Mouse (Mus musculus): ENCODE results near the gene Prr18. TPM values are rescaled to one million over a fixed set of nuclear protein-coding genes. Genes with fewer than 3 reads are reported as not detected.

Gene Prr18
- polyA plus RNA-seq, 1 experiment from 2014 or later, result 4.1 TPM

DNA sequence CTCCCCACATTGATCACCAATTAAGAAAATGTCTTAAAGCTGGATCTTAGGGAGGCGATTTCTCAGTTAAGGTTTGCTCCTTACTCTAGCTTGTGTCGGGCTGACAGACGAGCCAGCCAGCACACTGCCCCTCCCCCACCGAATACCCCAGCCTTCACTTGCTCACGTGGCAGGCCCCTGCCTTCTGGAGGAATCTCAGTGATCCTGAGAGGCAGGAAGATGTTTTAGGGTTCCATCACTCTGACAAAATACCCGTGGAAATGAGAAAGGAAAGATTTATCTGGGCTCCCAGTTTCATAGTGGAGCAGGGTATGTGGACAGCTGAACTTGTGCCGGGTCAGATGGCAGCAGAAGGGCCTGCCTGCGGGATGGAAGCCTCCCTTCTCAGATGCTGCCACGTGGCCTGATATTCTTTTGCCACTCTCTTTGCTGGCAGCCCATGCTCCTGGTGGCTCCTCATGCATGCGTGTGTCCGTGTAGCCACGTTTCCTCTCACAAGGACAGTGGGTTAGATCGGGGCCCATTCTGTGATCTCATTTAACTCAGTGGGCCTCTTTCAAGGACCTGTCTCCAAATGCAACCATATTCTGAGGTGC is 33.5 kb downstream of the Prr18 start:
- H3K4me3 ChIP-seq (replicated peaks), result no peak overlapping the region
- H3K4me1 ChIP-seq, result peaks cover 72% of the 10 kb centered on the region
- H3K36me3 ChIP-seq (replicated peaks), result no peaks in the 10 kb centered on the region
- WGBS, result 19% methylated on average over 13 of the region's 13 CpGs
- no peaks in the 10 kb centered on the region for H3K27me3 ChIP-seq
- H3K4me2 ChIP-seq, result 0 out of 2 replicates have a peak overlapping the region, but pooled peaks have one; percentile 3
- peak overlapping the region; percentile 97 for H3K27ac ChIP-seq
- peak overlapping the region; percentile 47; the same call in 1 of the 2 replicates for H3K9ac ChIP-seq
- no peaks in the 10 kb centered on the region for H3K9me3 ChIP-seq
- no peak for ATAC-seq (ENCODE audit: low FRiP score)

DNA sequence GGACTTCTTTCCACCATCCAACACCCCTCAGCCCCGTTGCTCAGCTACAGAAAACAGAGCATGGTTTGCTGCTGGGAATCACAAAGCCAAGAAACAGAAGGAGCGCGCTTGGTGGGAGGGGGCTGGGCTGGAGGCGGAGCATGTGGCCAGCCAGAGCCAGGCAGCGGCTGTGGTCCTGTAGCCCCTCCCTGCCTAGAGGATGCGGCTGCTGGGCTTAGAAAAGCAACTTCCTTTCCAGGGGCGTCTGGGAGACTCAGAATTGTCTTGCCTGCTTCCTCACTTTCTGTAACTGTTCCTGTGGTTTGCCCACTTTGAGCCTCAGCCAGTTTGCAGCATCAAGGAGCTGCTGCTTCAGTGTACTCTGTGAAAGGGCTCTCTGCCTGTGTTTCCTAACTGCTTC is 34.6 kb downstream of the Prr18 start:
- peak overlapping the region; percentile 47 for H3K9ac ChIP-seq
- H3K36me3 ChIP-seq (replicated peaks), result no peaks in the 10 kb centered on the region
- H3K4me1 ChIP-seq, result peaks cover 72% of the 10 kb centered on the region
- peak; percentile 80 for ATAC-seq (ENCODE audit: low FRiP score)
- WGBS, result 1% methylated on average over 7 of the region's 7 CpGs
- peak overlapping the region; percentile 34 for H3K4me3 ChIP-seq (replicated peaks)
- H3K27ac ChIP-seq, result peak overlapping the region; percentile 97
- peak overlapping the region; percentile 51 for H3K4me2 ChIP-seq
- H3K9me3 ChIP-seq, result no peaks in the 10 kb centered on the region
- no peaks in the 10 kb centered on the region for H3K27me3 ChIP-seq

DNA sequence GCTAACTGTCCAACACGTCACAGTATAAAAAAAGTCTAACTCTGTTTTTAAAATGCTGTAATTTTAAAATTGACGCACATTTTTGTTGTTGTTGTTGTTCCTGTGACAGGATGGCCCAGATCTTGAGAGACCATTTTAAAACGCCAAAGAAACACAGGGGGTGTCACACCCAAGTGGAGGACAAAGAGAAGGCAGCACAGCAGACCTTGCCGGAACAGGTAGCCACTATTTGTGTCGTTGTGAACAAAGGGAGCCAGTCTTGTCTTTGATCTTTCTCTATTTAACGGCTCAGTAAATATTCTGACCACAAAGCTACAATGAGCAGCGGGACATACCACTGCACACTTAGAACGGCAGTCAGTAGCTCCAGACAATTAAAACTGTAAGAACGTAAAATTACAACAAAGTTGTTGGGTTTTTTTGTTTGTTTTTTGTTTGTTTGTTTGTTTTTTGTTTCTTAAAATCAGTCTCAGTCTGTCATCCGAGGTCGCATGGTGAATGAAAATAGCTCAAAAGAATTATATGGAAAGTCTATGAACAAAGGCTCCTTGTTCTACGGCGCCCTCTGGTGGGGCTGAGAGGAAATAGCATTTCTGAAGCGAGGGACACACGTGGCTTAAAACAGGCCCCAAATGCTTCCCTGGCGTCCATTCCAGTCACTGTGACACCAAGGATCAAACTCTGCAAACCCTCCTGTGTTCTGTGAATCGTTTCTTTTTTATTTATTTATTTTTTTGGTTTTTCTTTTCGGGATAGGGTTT is 35.2 kb downstream of the Prr18 start:
- Histone ChIP-seq H3K9ac (peak overlapping the region; percentile 47), H3K4me1 (peaks cover 66% of the 10 kb centered on the region), H3K4me2 (peak overlapping the region; percentile 51), H3K27ac (peak overlapping the region; percentile 97), H3K4me3 (replicated peaks) (peak overlapping the region; percentile 34), H3K27me3 (no peaks in the 10 kb centered on the region), H3K36me3 (replicated peaks) (no peaks in the 10 kb centered on the region), H3K9me3 (no peaks in the 10 kb centered on the region)
- under 1% methylated on average over 18 of the region's 18 CpGs for WGBS
- ATAC-seq (ENCODE audit: low FRiP score), result peak; percentile 19

DNA sequence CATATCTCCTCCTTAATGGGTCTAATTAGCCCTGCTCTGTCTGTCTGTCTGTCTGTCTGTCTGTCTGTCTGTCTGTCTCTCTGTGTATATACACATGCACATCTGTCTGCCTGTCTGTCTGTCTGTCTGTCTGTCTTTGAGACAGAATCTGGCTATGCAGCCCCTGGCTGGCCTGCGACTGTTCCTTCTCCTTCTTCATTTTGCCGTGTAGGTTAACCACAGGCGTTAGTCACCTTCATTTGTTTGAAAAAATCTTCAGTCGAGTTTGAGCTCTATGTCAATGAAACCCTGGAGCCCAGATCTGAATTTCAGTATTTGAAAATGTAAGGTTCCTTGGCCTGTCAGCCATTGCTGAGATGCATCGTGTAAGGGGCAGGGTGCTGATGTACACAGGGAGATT is 40.0 kb downstream of the Prr18 start:
- 74% methylated on average over 5 of the region's 5 CpGs for WGBS
- Histone ChIP-seq H3K27me3 (no peaks in the 10 kb centered on the region), H3K27ac (no peak overlapping the region), H3K9me3 (no peaks in the 10 kb centered on the region), H3K36me3 (replicated peaks) (no peaks in the 10 kb centered on the region), H3K4me2 (no peak overlapping the region), H3K9ac (no peak overlapping the region), H3K4me3 (replicated peaks) (no peak overlapping the region), H3K4me1 (peaks cover 19% of the 10 kb centered on the region)
- no peak for ATAC-seq (ENCODE audit: low FRiP score)

DNA sequence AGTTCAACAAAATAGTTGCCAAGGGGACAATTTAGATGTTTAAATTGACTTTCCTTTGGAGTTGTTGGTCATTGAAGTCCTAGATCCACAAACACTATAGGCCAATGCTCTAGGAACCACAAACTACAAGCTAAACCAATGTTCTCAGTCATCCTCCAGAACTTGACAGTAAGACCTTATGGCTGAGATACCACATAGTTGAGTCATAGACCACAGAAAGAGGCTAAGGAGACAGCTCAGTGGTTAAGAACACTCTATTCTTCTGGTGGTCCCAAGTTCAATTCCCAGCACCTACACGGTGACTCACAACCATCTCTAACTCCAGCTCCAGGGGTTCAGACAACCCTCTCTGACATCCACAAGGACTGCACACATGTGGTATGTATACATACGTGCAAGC is 48.2 kb downstream of the Prr18 start:
- Histone ChIP-seq H3K36me3 (replicated peaks) (no peaks in the 10 kb centered on the region), H3K9me3 (no peaks in the 10 kb centered on the region), H3K4me2 (no peak overlapping the region), H3K27ac (no peak overlapping the region), H3K4me3 (replicated peaks) (no peak overlapping the region), H3K4me1 (peaks cover 14% of the 10 kb centered on the region), H3K9ac (no peak overlapping the region), H3K27me3 (peaks cover 29% of the 10 kb centered on the region)
- 89% methylated on average over 2 of the region's 2 CpGs for WGBS
- ATAC-seq (ENCODE audit: low FRiP score), result no peak

DNA sequence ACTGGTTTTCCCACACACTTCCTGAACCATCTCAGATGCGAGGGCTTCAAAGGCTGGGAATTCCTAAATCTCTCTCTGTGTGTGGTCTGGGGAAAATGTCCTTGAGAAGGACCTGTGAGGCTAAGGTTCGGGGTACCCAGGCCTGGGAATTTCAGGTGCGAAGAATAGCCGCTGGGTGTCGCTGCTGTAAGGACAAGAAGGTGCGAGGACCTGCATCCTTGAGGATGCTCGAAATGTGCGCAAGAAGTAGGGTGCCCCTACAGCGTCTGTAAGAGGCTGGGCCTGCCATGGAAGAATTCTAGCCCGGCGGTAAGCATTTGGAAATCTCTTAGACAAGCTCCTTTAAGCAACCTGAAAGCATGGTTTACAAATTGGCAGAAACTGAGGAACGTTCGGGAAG is 51.2 kb downstream of the Prr18 start:
- Histone ChIP-seq H3K9ac (no peak overlapping the region), H3K27ac (no peak overlapping the region), H3K4me2 (peak overlapping the region; percentile 54), H3K9me3 (no peaks in the 10 kb centered on the region), H3K4me3 (replicated peaks) (peak overlapping the region; percentile 33), H3K4me1 (peaks cover 14% of the 10 kb centered on the region), H3K27me3 (peaks cover 42% of the 10 kb centered on the region), H3K36me3 (replicated peaks) (no peaks in the 10 kb centered on the region)
- ATAC-seq (ENCODE audit: low FRiP score), result no peak
- under 1% methylated on average over 13 of the region's 13 CpGs for WGBS

DNA sequence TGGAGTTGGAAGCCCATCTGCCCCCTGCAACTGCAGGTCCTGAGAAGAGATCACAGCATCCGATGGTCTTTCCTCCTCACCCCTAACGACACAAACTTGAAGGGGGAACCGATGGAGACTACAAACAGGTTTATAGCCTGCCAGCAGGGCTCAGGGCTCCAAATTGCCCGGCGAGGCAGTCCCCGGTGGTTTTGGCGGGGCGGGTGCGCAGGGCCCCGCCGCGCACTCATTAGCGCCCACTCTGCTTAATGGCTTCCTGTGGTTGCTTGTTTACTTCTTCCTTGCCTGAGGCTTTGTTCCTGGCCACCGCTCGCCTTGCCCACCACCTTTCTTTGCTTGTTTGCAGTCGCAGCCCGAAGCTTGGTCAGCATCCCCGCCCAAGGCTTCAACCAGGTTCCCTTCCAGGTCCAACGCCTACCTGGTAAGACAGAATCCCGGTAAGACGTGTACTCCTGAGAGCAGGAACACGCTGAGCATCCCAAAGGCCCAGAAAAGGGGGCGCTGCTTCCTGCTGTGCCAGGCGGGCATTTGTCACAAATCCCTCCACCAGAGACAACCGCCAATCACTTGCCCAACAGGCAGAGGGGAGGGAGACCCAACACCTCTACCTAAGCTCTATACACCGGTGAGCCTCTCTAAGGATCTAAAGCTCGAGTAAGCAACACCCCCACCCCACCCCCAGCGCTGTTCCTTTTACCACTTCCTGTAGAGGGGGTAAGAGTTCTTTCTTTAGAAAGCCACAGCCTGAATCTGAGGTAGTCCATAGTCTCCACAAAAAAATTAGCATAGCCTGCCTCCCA is 51.9 kb downstream of the Prr18 start:
- H3K27ac ChIP-seq, result no peak overlapping the region
- H3K9ac ChIP-seq, result peak overlapping the region; percentile 25; the same call in 1 of the 2 replicates
- H3K9me3 ChIP-seq, result no peaks in the 10 kb centered on the region
- under 1% methylated on average over 28 of the region's 28 CpGs for WGBS
- peaks cover 14% of the 10 kb centered on the region for H3K4me1 ChIP-seq
- peak overlapping the region; percentile 54 for H3K4me2 ChIP-seq
- ATAC-seq (ENCODE audit: low FRiP score), result no peak
- H3K36me3 ChIP-seq (replicated peaks), result no peaks in the 10 kb centered on the region
- peak overlapping the region; percentile 33 for H3K4me3 ChIP-seq (replicated peaks)
- peaks cover 42% of the 10 kb centered on the region for H3K27me3 ChIP-seq

DNA sequence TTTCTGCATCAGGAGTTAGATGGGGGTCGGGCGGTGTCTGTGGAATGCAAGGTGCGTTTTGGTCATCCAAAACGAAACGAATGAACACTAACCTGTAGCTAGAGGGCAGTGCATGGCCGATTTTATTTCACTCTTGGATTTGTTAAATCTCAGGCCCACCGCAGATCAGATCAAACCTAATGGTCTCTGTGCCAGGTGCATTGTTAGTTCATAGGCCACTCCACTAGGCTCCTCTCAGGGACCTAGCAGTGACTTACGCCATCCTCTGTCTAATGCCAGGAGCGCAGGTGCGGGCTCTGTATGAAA is 52.5 kb downstream of the Prr18 start:
- no peaks in the 10 kb centered on the region for H3K9me3 ChIP-seq
- H3K4me2 ChIP-seq, result peak overlapping the region; percentile 54; the same call in 1 of the 2 replicates
- no peak for ATAC-seq (ENCODE audit: low FRiP score)
- no peaks in the 10 kb centered on the region for H3K36me3 ChIP-seq (replicated peaks)
- peaks cover 14% of the 10 kb centered on the region for H3K4me1 ChIP-seq
- H3K9ac ChIP-seq, result no peak overlapping the region
- 4% methylated on average over 10 of the region's 10 CpGs for WGBS
- H3K27ac ChIP-seq, result no peak overlapping the region
- H3K27me3 ChIP-seq, result peaks cover 42% of the 10 kb centered on the region
- H3K4me3 ChIP-seq (replicated peaks), result peak overlapping the region; percentile 33; the same call in 1 of the 2 replicates

DNA sequence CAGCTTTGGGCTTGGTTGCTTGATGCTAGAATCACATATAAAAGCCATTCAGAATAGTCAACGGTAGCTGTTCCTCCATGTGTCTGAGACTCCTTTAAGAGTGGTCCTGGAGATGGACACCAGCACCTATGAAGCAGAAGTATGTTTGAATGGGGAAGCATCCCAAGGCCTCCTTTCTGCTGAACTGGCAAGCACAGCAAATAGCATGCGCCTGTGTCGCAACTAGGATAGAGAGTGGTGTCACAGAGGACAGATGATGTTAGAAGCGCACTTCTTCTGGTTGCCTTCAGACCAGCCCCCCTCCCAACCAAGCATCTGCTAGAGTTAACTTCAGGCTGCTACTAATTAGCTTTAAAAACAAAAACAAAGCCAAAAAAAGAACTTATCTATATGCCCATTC is 53.2 kb downstream of the Prr18 start:
- Histone ChIP-seq H3K9ac (no peak overlapping the region), H3K4me2 (no peak overlapping the region), H3K27me3 (peaks cover 42% of the 10 kb centered on the region), H3K4me3 (replicated peaks) (no peak overlapping the region), H3K27ac (no peak overlapping the region), H3K9me3 (no peaks in the 10 kb centered on the region), H3K4me1 (peaks cover 14% of the 10 kb centered on the region), H3K36me3 (replicated peaks) (no peaks in the 10 kb centered on the region)
- no peak for ATAC-seq (ENCODE audit: low FRiP score)
- 63% methylated on average over 4 of the region's 4 CpGs for WGBS

Other genes with a start within 250 kb of the Prr18 start
- gene Gm49673, start 189.7 kb upstream of the Prr18 start, polyA plus RNA-seq (2016; fragmentation: Nextera tagmentation; extraction: Ambion mirVana), result 0.23 and 0.29 TPM in 2 replicates
- gene Rnaset2a, start 189.4 kb upstream of the Prr18 start, polyA plus RNA-seq (2016; fragmentation: Nextera tagmentation; extraction: Ambion mirVana), result 14.6 TPM in 2 replicates
- 39.6 and 41.6 TPM in 2 replicates for gene Fgfr1op, start 172.0 kb upstream of the Prr18 start, polyA plus RNA-seq (2016; fragmentation: Nextera tagmentation; extraction: Ambion mirVana)
- not detected in 2 replicates for gene Ccr6, start 101.4 kb upstream of the Prr18 start, polyA plus RNA-seq (2016; fragmentation: Nextera tagmentation; extraction: Ambion mirVana)
- gene Mpc1, start 54.6 kb upstream of the Prr18 start, polyA plus RNA-seq (2016; fragmentation: Nextera tagmentation; extraction: Ambion mirVana), result 122 and 124 TPM in 2 replicates
- 86.3 and 87.8 TPM in 2 replicates for gene Sft2d1, start 26.4 kb upstream of the Prr18 start, polyA plus RNA-seq (2016; fragmentation: Nextera tagmentation; extraction: Ambion mirVana)
- gene T2, start 18.5 kb downstream of the Prr18 start, polyA plus RNA-seq (2016; fragmentation: Nextera tagmentation; extraction: Ambion mirVana), result 0.44 and 0.55 TPM in 2 replicates
- gene T, start 97.0 kb downstream of the Prr18 start, polyA plus RNA-seq (2016; fragmentation: Nextera tagmentation; extraction: Ambion mirVana), result 0.74 and 1.2 TPM in 2 replicates
- 9.0 and 10.7 TPM in 2 replicates for gene Pde10a, start 187.9 kb downstream of the Prr18 start, polyA plus RNA-seq (2016; fragmentation: Nextera tagmentation; extraction: Ambion mirVana)
- gene Gm17087, start 229.5 kb downstream of the Prr18 start, polyA plus RNA-seq (2016; fragmentation: Nextera tagmentation; extraction: Ambion mirVana), result not detected in 2 replicates